Mouse (Mus musculus): ENCODE data around the gene Slc5a11.

Gene Slc5a11

DNA sequence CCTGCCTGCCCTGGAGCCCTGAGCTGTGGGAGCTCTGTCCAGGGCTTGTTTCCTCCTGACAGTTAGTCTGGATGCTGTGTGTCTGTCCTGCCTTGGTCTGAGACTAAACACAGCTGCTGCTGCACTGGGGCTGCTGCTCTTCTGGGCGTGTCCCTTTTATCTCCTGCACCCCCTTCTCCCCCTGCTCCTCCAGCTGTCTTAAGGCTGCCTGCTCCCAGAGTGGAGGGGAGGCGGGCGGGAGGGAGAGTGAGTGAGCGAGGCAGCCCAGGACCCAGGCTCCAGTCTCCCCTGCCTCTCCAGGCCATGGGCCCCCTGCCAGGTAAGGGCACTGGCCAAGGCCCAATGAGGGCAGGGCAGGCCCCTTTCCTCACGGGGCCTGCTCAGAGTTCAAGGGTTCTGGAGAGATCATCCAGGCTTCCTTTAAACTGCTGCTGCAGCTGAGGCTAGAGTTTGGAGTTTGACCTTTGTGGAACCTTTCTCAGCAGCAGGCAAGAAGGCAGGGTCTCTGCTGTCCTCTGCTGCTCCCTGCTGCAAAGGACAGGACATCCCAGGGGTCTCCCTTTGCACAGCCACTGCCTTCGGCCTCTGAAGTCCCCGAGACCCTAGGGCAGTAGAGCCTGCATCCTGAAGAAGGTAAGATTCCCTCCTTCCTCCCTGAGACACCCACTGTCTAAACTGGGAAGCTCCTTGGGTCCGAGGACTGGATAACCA, at the start of gene Slc5a11:
Gene Slc5a11 (plus strand): TSS at position 416 of the 711 bp plus-strand sequence.
- DNase-seq (ENCODE audit: low read depth, low spot score): no peak

DNA sequence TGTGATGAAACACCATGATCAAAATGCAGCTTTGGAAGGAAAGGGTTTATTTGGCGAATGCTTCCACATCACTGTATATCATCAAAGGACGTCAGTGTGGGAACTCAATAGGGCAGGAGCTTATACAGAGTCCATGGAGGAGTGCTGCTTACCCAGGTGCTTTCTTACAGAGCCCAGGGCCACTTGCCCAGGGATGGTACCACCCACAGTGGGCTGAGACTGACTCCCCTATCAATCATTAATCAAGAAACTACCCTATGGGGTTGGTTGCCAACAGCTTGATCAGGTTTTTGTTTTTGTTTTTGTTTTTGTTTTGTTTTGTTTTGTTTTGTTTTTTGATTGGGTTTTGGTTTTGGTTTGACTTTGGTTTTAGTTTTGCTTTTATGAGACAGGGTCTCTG, 47.1 kb upstream of the Slc5a11 start:
- no peak for DNase-seq (ENCODE audit: low read depth, low spot score)

- no peak for DNase-seq (ENCODE audit: low read depth, low spot score)
Observed at GRCm38 (mm10) chr7:123169618-123170017, 45.0 kb upstream of the Slc5a11 start.

DNA sequence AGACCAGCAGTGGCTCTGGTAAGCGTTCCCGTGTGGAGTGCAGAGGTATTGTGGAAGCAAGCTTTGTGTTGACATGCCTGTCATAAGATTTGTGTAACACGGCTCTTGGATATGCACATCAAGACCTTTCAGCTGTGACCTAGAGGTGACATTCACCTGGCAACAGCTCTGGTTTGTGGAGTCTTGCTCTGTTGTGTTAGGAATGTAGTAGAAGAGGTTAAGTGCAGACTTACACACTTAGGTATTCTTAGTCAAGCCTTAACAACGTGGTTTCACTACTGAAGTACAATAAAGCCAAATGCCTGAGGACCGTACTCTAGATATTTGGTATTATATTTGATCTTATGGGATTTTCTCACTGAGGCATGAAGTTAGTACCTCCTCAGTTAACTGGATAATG, 42.5 kb upstream of the Slc5a11 start:
- no peak for DNase-seq (ENCODE audit: low read depth, low spot score)

- DNase-seq (ENCODE audit: low read depth, low spot score): no peak
Observed at GRCm38 (mm10) chr7:123177215-123177614, 37.4 kb upstream of the Slc5a11 start.

DNA sequence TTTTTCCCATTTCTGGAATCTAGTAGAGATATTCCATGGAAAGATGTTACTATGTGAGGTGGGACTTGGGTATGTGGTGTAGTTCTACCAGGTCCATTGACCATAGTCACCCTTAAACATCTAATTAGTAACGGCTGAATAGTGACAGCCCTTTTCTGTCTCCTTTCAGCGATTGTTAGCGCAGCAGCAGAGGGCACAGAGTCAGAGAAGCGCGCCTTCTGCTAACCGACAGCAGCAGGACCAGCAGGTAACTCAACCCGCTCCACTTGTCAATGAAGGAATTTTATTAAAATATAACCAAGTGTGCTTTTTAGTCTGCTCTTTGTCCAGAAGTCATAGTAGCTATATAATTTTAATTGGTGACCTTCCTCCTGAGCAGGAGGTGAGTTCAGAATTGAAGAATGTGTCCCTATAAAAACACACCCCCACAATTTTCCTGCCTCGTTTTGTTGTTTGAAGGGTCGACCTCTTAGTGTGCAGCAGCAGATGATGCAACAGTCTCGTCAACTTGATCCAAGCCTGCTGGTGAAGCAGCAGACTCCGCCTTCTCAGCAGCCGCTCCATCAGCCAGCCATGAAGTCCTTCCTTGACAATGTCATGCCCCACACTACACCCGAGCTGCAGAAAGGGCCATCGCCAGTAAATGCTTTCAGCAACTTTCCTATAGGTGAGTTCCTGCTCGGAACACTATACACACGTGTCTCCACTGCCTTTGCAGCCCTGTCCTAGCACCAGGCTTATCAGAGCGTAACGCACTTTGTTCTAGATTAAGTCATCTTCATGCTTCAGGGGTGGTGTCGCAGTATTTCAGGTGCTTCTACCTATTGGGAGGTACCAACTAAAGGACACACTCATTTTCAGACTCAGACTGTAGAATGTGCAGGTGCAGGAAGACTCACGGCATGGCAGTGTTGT, 32.5 kb upstream of the Slc5a11 start:
- DNase-seq (ENCODE audit: low read depth, low spot score): no peak

DNA sequence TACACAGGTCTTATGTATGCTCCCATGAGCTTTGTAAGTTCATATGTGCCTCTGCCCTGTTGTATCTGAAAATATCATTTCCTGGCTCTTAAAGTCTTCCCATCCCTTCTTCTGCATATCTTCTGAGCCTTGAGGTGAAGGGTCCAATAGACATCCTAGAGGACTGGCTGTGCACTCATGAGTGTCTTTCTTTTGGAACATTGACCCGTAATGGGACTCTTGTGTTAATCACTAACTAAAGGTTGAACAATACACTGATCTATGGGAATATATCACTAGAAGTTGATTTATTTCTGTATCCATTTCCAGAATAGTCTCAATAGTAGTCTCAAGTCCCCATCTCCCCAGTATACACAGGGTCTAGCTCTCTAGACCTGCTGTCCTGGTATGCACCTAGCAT, 29.7 kb upstream of the Slc5a11 start:
- no peak for DNase-seq (ENCODE audit: low read depth, low spot score)

DNA sequence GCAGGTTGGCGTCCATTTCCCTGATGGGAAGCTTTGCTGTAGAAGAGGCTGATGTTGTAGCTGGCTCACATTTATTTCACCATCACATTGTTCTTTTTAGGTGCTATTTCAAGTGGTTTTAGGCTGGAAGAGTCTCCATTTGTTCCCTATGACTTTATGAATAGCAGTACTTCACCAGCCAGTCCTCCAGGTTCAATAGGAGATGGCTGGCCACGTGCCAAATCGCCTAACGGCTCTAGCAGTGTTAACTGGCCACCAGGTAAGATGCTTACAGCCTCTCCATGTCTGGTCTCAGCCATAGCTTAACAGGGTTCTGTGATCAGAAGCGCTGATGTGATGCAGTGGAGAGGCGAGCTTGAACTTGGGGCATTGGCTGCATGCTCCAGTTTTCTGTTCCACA, 28.1 kb upstream of the Slc5a11 start:
- DNase-seq (ENCODE audit: low read depth, low spot score): no peak

DNA sequence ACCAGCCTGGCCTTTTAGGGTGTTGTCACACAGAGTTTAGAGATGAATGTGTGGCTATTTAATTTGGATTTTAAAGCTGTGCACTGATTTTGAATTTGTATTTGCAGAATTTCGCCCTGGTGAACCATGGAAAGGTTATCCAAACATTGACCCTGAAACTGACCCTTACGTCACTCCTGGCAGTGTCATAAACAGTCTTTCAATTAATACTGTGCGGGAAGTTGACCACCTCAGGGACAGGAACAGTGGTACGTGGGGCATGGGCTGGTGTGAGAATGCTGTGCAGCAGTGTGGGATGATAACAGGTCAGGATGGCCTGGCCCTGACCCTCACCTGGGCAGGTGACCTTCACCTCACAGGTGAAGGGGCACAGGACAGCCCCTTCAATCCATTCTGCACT, 27.3 kb upstream of the Slc5a11 start:
- DNase-seq (ENCODE audit: low read depth, low spot score): no peak

DNA sequence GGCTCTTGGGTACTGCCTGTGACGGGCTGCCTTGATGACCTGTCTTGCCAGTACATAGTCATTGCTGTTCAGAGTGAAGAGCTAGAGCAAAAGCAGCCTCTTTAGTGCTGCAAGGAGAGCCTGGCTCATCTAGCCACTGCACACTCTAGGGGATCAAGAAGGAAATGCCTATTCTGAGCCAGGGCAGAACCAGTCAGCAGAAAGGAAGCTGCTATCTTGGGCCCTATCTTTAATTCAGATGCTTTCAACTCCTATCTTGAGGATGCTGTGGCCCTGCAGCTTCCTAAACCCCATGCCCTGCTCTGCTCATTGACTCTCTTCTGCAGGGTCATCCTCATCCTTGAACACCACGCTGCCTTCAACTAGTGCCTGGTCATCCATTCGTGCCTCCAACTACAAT, 26.1 kb upstream of the Slc5a11 start:
- no peak for DNase-seq (ENCODE audit: low read depth, low spot score)

GRCm38 (mm10) chr7:123189762-123190161, 24.8 kb upstream of the Slc5a11 start:
- DNase-seq (ENCODE audit: low read depth, low spot score): no peak

GRCm38 (mm10) chr7:123191731-123192130, 22.8 kb upstream of the Slc5a11 start:
- DNase-seq (ENCODE audit: low read depth, low spot score): no peak

DNA sequence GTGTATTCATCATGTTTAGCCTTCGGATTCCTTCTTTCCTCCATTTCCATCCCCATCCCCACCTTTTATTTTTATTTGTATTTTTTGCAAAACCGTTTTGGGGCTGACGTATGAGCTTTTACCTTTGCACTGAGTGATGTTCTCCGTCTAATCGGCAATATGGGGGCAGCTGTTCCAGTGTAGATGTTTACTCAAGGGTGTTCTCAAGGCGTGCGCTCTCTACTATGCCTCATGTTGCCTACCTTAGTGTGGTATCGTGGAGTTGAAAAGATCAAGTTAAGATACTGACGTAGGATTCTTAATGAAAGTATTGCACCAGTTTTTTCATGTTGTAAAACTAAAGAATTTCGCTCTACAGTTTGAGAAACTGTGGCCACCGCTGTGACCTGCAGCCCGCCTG, 21.4 kb upstream of the Slc5a11 start:
- no peak for DNase-seq (ENCODE audit: low read depth, low spot score)

DNA sequence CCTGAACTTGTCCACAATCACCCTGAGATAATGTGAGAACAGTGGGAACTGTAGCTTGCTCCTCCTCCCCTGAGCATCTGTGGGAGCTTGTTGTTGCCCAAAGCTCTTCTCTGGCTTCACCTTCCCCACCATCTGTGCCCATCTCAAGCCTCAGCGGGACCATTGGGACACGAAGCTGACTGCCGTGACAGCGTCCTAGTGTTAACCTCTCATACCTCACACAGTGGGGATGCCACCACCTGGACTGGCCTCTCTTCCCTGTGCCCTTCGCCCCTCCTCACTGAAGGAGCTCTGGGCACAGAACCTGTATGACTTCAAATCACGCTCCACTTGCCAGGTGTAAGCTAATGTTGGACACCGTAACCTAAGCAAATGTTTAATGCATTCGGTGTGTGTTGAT, 19.9 kb upstream of the Slc5a11 start:
- no peak for DNase-seq (ENCODE audit: low read depth, low spot score)

DNA sequence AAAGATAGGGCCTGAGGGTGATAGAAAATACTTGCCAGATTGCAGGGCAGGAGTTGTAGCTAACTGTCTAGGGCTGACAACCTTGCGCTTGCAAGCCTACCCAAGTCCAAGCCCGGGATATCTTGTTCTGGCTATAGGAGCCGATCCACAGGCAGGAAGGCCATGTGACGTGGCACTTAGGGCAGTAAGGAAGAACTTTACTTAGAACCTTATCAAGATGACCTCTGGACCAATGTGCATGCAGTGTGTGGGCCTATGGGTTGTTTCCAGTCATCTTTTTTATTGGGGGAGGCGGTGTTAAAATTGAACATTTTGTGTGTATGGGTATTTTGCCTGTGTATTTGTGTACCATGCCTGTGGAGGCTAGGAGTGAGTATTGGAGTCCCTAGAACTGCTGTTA, 18.1 kb upstream of the Slc5a11 start:
- no peak for DNase-seq (ENCODE audit: low read depth, low spot score)

DNA sequence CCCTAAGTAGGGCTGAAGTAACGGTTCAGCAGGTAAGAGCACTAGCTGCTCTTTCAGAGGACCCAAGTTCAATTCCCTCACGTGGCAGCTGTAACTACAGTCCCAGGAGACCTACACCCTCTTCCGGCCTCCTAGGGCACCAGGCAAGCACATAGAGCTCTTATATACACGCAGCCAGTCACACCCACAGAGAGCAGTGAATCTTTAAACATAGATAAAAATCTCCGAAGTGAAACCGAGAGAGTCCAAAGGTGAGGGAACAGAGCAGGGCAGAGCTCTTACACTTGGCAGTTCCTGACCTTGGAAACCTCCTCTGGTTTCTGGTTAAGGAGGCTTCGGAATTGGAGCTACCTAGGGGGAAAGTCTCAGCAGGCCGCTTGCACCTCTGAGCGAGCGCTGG, 15.9 kb upstream of the Slc5a11 start:
- no peak for DNase-seq (ENCODE audit: low read depth, low spot score)

DNA sequence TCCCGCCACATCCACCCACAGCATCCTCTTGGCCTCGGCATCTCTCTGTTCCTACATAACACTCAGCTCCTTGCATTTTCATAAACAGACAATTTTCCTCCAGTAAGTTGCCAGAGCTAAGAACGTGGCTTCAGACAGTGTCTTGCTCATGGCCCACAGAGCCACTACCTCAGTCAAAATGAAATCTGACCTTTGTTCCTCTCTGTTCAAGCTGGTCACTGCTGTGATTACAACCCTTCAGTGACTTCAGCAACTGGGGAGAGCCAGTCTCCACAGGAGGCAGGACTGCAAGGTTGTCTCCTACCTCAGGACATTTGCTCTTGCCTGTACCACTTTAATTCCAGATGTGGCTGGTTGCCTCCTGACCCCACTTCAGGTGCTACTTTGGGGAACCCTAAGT, 15.4 kb upstream of the Slc5a11 start:
- no peak for DNase-seq (ENCODE audit: low read depth, low spot score)

GRCm38 (mm10) chr7:123199656-123200206, 14.8 kb upstream of the Slc5a11 start:
- DNase-seq (ENCODE audit: low read depth, low spot score): no peak

GRCm38 (mm10) chr7:123200722-123201121, 13.9 kb upstream of the Slc5a11 start:
- DNase-seq (ENCODE audit: low read depth, low spot score): peak; percentile 45

DNA sequence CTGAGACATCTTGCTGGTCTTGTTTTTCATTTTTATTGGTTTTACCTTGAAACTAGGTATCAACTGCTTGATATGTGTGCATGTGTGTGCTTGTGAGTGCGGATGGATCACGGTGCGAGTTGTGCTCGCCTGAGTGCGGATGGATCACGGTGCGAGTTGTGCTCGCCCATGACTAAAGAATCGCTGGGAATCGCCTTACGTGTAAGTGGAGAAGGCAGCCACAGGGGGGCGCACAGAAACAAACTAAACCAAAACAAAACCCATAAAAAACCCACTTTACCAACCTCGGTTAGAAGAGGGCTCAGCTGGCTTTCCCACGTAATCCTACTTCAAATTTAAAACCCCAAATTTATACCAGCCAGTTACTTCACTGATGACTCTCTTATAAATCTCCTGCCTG, 9.3 kb upstream of the Slc5a11 start:
- no peak for DNase-seq (ENCODE audit: low read depth, low spot score)

DNA sequence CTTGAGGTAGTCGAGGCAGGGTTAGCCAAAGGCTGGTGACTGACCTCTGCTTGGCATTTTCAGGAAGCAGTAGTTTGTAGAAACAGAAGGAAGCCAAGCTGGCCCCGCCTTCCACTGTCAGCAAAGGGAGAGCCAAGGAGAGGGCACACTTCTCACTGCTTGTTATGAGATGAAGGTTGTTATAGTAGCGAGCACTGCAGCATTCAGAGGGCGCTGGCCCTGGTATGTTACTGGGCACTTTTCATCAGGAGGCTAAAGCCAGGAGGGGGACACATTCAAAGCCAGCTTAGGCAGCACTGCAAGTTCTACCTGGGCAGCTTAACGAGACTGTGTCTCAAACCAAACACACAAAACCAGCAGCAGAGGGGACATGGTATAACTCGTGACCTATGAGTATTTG, 7.0 kb upstream of the Slc5a11 start:
- no peak for DNase-seq (ENCODE audit: low read depth, low spot score)

- DNase-seq (ENCODE audit: low read depth, low spot score): no peak
Observed at GRCm38 (mm10) chr7:123209864-123210263, 4.7 kb upstream of the Slc5a11 start.

DNA sequence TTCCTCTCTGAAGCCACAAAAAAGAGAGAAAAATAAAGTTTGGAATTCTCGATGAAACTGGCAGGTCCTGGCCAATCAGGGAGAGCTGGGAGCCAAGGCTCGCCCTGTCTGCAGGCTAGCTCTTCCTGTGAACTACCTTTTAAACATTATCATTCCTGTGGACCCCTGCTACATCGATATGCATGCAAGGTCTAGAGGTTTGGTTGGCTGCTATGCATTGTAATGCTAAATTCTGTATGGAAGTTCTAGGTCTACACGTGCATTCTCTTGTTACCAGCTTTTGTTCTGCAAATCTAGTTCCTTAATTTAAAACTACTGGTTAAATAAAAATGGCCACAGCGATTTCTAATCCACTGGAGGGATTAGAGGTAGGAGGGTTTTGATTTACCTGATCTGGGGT, 3.1 kb upstream of the Slc5a11 start:
- DNase-seq (ENCODE audit: low read depth, low spot score): no peak
